Mouse (Mus musculus) E14TG2a.4 (cell line): ENCODE data around the gene Ssr4.

Experiments
- CTCF ChIP-seq: conservative IDR thresholded peaks from 2 replicates; pipeline ENCODE4 v1.5.1; 2014; ENCODE audit warnings: low read length
- NANOG ChIP-seq: IDR thresholded peaks from 2 replicates; pipeline ENCODE4 v1.6.1; 2014; ENCODE audit warnings: borderline replicate concordance, low read length, mixed read lengths
- POU5F1 ChIP-seq: IDR thresholded peaks from 2 replicates; pipeline ENCODE4 v1.6.1; 2014; ENCODE audit warnings: low read length, borderline replicate concordance

GRCm38 (mm10) chrX:73744774-73745481 lies 41.9 kb upstream of the Ssr4 start:
- TF ChIP-seq CTCF (no peak), NANOG (no peak), POU5F1 (no peak)
